Mouse (Mus musculus) lung, postnatal 25 days (tissue): ENCODE data around the gene Il1rl2.
"Not testable (repeated sequence)": the region's sequence is repeated elsewhere in the genome, so short reads cannot be mapped to it uniquely, and the experiment has no call there.

ENCODE experiments used
- DNase-seq: peaks from one replicate; pipeline ENCODE4 v3.0.0; 2022; ENCODE audit warnings: low spot score

Gene Il1rl2

DNA sequence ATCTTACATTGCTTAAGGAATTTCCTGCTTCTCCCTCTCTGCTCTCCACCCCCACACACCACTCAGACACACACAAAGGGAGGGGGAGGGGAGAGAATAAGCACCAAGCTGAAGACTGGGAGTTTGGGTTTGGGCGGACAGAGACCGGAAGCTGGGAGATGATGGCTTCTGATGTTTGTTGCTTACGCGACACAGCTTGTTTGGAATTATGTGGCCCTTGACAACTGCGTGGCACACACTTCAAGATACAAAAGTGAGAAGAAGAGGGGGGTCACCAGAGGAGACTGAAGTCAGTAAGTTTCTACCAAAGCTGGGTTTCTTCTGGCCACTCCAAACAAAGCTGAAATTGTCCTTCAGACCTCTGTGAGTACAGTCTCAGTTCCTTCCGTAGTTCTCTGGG lies at the start of gene Il1rl2:
TSS of gene Il1rl2 (plus strand) at position 154 of the 400 bp plus-strand sequence.
- peak; percentile 64 for DNase-seq

GRCm38 (mm10) chr1:40275285-40276013 lies 49.0 kb upstream of the Il1rl2 start:
- no peak for DNase-seq

DNA sequence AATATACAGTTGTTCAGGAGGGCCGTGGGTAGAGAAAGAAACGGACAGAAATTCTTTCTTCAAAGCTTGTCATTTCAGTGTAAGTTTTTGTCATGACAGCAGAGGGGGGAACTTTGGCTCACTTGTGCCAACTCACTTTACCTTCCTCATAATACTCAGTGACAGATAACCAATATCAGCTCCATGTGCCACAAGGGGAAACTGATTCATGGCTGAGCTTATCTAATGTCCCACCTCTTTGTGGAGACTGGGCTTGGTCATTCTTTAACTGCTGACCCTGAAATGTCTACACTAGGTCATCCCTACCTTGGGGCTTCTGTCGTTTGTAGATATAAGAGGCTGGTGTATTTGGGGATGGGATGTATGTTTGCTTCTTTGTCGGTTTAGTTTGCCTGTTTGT lies 46.5 kb upstream of the Il1rl2 start:
- DNase-seq, result no peak

DNA sequence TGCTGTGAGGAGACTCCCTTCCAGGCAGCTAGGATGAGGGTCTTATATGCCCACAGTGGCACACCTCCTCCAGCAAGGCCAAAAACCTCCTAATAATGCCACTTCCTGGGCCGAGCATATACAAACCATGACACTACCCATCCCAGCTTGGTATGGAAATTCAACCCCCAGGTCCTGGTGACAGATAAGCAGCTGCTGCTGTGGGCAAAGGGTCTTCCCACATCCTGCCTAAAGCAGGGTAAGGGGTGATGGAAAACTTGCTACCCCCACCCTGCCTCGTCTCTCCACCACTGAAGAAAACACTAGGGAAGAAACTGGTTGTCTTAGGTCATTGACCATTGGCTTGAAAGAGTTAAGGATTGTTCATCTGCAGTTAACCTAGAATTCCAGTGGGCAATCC lies 45.7 kb upstream of the Il1rl2 start:
- DNase-seq, result no peak

DNA sequence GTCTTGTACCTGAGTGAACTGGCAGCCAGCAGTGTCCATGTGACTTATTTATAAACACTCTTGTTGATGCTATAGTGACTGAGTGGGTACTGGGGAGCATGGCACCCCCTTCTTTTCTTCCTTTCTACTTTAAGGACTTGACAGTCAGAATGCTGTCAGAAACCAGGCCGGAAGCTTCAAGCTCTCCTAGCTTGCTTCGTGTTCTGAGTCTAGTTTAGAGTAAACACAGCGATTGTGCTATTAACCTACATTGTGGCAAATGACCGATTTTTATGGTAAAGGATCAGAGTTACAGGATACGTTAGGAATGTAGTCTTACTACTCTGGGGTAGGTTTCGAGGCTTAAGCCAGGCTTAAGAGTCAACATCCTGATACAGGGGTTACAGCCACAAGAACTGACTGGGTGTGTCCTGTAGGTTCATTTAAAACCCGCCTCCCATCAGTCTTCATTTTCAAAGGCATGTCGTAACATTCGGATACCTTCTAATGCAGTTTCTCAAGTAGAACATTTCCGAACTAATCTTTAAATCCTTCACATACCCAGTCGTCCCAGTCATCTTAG lies 45.1 kb upstream of the Il1rl2 start:
- DNase-seq, result no peak

- no peak for DNase-seq
Observed at GRCm38 (mm10) chr1:40281950-40282349, 42.5 kb upstream of the Il1rl2 start.

DNA sequence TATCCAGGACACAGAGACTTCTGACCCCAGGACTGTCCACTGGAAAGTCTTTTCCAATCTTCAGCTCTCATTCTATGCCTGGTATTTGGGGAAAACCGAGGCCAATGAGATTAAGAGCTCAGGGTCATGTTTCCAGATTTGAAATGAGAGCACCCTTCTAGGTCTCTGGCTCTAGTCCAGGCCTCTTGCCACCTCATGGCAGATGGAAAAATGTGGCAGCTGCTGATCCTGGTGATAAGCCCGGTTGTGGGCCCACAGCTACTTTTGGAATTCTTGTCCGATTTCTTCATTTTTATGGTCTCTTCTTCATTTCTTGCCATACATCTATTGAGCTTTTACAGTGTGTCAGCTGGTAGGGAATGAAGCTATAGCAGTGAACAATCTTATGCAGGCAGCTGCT lies 42.0 kb upstream of the Il1rl2 start:
- DNase-seq, result no peak

GRCm38 (mm10) chr1:40283995-40284394 lies 40.4 kb upstream of the Il1rl2 start:
- DNase-seq, result no peak

DNA sequence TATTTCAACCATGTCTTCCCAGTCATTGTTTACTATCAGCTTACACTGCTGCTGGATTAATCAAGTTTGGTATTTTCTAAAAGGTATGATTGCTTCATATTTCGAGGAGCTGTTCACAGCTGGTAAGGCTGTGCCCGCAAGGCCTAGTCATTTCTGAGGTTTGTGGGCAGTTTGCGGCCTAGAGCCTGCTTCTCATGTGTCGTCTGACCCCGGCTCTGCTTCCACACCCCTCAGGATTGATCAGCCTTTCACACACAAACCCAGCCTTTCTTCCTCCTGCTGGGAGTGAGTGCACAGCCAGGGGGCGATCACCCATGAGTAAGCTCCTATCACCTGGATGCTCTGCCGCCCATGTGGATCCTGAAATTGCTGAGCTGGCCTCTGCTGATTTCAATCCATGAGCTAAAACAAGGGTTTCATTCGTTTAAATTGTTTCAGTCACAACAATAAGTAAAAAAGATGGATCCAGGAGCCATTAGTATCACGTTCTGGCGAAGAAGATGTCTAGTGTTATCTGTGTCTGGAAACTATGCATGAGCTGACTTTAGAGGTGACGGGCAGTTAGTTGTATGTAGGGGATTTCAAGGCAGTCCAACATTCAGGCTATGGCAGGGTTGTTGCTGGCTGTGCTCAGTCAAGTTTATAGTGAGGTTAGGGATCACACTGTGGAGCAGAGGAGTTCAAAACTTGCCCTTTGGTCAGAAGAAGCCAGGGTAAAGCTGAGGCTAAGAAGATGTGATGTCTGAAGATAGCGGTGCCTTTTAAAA lies 33.7 kb upstream of the Il1rl2 start:
- DNase-seq, result no peak

DNA sequence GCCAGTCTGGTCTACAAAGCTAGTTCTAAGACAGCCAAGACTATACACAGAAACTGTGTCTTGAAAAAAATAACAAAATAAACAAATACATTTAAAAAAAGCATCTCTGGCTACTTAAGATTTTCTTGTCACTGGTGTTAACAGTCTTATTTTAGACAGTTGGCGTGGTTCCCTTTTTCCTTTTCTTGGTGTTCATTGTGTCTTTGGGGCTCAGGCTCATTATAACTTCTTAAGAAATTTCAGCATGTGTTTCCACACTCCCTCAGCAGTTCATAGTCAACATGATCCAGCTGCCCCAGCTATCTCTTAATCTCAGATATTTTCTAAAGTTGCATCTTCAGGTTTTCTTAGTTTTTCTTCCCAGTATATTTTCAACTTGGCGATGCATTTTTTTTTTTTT lies 32.2 kb upstream of the Il1rl2 start:
- DNase-seq, result no peak

- no peak for DNase-seq
Observed at GRCm38 (mm10) chr1:40293891-40294290, 30.5 kb upstream of the Il1rl2 start.

DNA sequence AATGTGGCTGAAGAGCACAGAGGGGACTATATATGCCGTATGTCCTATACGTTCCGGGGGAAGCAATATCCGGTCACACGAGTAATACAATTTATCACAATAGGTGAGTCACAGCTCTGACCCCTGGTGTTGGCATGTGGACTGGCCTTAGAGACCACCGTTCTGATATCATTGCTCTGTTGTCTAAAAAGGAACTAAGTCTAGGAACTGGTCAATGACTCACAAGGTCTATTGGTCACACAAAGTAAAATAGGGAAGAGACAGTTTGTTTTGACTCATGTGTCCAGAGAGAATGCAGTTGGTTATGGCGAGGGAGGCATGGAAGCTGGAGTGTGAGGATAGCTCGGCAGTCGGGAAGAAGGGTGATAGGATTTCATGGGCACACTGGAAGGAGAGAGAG lies 29.6 kb upstream of the Il1rl2 start:
- no peak for DNase-seq

DNA sequence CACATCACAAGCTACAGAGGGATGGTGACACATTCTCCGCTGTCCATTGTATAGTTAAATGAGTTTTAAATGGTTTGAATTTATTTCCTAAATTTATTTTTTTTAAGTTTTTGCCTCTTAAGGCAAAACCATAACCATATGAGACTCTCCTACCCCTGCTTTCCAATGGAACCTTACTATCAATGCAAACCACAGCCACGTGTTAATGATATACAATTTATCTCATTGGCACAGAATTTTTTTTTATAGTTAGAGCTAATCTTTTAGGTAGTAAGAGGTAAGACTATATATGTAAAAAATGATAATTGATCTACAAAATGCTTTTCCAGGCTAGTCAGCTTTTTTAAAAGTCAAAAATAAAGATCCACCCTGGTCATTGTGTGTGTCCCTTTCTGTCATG lies 26.4 kb upstream of the Il1rl2 start:
- DNase-seq, result no peak

DNA sequence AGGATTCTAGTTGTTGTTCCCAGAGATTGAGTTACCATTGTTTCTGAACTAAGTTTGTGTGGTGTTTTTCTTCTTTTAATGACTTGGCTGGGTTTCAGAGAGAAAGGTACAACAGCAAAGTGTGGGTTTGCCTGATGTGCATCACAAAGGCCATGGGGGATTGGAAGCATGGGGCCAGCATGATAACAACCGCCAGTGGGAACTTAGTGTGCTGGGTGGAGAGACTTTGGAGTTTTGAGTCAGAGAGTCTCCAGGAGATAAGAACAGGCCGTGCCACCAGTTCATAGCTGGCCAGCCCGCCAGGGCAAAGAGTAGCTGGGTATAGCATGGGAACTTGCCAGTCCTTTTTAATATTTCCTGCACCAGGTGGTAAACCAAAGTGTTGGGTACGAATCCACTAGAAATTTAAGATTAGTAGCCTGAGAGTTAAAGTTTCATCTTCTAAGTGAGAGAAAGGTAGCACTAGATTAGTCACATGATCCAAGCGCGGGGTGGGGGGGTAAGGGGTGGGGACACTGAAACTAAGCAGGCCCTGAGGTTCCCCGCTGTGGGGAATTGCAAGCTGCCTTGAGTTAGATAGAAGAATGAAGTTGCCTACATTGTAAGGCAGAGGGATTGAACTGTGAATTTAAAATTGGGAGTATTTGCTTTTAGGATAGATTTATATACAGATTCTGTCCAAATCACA lies 21.1 kb upstream of the Il1rl2 start:
- DNase-seq, result no peak

DNA sequence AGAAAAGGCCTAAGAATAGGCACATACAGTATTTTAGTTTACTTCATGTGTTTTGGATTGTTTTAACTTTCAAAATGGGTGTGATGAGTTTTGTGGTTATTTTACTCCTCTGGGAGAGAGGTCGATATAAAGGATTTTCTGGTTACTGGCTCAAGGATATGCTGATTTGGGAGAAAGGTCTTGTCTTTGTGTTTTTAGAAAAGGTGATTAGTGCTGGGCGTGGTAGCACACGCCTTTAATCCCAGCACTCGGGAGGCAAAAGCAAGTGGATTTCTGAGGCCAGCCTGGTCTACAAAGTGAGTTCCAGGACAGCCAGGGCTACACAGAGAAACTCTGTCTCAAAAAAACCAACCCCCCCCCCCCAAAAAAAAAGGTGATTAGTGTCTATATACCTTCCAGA lies 20.1 kb upstream of the Il1rl2 start:
- not testable (repeated sequence) for DNase-seq

DNA sequence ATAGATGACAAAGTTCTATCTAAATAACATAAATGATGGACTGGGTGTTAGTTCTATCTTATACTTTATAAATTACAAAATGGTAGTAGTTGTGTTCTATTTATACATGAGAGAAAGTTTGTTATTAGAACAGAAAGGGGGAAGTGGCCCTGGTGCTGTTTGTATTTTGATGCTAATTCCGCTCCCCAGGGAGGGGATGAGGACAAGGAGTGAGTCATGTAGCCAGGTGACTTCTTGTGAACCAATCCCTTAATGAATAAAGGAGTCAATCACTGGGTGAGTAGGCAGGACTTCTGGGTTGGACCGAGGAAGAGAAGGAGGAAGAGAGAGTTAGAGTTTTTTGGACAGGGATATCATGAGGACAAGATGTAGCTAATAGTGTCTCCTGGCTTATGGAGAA lies 18.3 kb upstream of the Il1rl2 start:
- DNase-seq, result no peak

- DNase-seq, result no peak
Observed at GRCm38 (mm10) chr1:40311123-40311522, 13.3 kb upstream of the Il1rl2 start.

GRCm38 (mm10) chr1:40311625-40312024 lies 12.8 kb upstream of the Il1rl2 start:
- DNase-seq, result no peak

GRCm38 (mm10) chr1:40314016-40314415 lies 10.4 kb upstream of the Il1rl2 start:
- no peak for DNase-seq

GRCm38 (mm10) chr1:40317657-40318056 lies 6.8 kb upstream of the Il1rl2 start:
- DNase-seq, result no peak

DNA sequence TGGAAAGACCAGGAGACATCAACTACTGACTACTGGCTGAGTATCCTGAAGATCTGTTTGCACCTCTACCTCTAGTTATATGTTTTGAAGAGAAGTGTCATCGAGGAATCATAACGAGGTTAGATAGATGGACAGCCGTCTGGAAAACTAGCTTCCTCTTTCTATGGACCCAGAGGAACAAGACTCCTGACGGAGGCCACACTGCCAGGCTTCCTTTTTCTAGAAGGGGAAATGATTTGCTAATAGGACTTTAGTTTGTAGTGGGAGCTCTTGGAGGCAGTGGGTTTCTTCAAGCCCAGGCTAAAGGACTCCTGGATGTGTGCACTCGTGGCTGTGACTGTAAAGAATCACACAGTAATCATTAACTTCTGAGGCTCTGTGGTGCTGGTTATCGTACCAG lies 2.6 kb upstream of the Il1rl2 start:
- DNase-seq, result no peak

GRCm38 (mm10) chr1:40322543-40322942 lies 1.9 kb upstream of the Il1rl2 start:
- DNase-seq, result no peak
